Mouse (Mus musculus): ENCODE data around the gene Miga1.

GRCm38 (mm10) chr3:152264374-152264773 is 75.8 kb downstream of the Miga1 start:
- TF ChIP-seq CTCF (conservative IDR thresholded peaks at IDR 0.05; ENCODE audit: insufficient read depth, insufficient read length, low read depth, low read length) (no peak), POLR2A (IDR thresholded peaks at IDR 0.05; ENCODE audit: low read depth, low read length) (no peak)
